Mouse (Mus musculus) MEL-GATA-1-ER (cell line): ENCODE measurements around the gene Tmem150c.

Source experiments
- DNase-seq: peaks from one replicate; pipeline ENCODE4 v3.0.0-alpha.2; 2012; ENCODE audit warnings: low read depth; ENCODE audit errors: extremely low read depth

Gene Tmem150c

GRCm38 (mm10) chr5:100159638-100159973 is at the start of gene Tmem150c:
Gene Tmem150c, minus strand, starts transcription at chr5:100159808.
- DNase-seq: no peak

GRCm38 (mm10) chr5:100209093-100209492 is 49.5 kb upstream of the Tmem150c start:
- no peak for DNase-seq

- no peak for DNase-seq
These were observed 47.1 kb upstream of the Tmem150c start for GRCm38 (mm10) chr5:100206675-100207074.

GRCm38 (mm10) chr5:100205519-100206189 is 46.0 kb upstream of the Tmem150c start:
- DNase-seq: no peak

GRCm38 (mm10) chr5:100200805-100201204 is 41.2 kb upstream of the Tmem150c start:
- no peak for DNase-seq

GRCm38 (mm10) chr5:100200296-100200695 is 40.7 kb upstream of the Tmem150c start:
- no peak for DNase-seq

GRCm38 (mm10) chr5:100199092-100199853 is 39.7 kb upstream of the Tmem150c start:
- DNase-seq: no peak

- DNase-seq: no peak
These were observed 37.9 kb upstream of the Tmem150c start for GRCm38 (mm10) chr5:100197476-100197875.

- DNase-seq: no peak
These were observed 37.3 kb upstream of the Tmem150c start for GRCm38 (mm10) chr5:100196854-100197431.

GRCm38 (mm10) chr5:100196397-100196796 is 36.8 kb upstream of the Tmem150c start:
- no peak for DNase-seq

GRCm38 (mm10) chr5:100191438-100192190 is 32.0 kb upstream of the Tmem150c start:
- DNase-seq: no peak

- no peak for DNase-seq
These were observed 27.7 kb upstream of the Tmem150c start for GRCm38 (mm10) chr5:100187035-100187901.

- no peak for DNase-seq
These were observed 27.0 kb upstream of the Tmem150c start for GRCm38 (mm10) chr5:100186618-100187017.

GRCm38 (mm10) chr5:100185895-100186294 is 26.3 kb upstream of the Tmem150c start:
- DNase-seq: no peak

GRCm38 (mm10) chr5:100181011-100181410 is 21.4 kb upstream of the Tmem150c start:
- DNase-seq: no peak

GRCm38 (mm10) chr5:100178781-100179165 is 19.2 kb upstream of the Tmem150c start:
- DNase-seq: no peak

GRCm38 (mm10) chr5:100178122-100178780 is 18.6 kb upstream of the Tmem150c start:
- no peak for DNase-seq

GRCm38 (mm10) chr5:100177547-100177946 is 17.9 kb upstream of the Tmem150c start:
- DNase-seq: no peak

GRCm38 (mm10) chr5:100176096-100176495 is 16.5 kb upstream of the Tmem150c start:
- no peak for DNase-seq

GRCm38 (mm10) chr5:100175582-100175981 is 16.0 kb upstream of the Tmem150c start:
- DNase-seq: no peak
